Mouse (Mus musculus): Measurements from ENCODE around the gene Parpbp.
A peak's percentile ranks its signal among the peaks of the same experiment; 100 is the strongest.

The Parpbp gene

DNA sequence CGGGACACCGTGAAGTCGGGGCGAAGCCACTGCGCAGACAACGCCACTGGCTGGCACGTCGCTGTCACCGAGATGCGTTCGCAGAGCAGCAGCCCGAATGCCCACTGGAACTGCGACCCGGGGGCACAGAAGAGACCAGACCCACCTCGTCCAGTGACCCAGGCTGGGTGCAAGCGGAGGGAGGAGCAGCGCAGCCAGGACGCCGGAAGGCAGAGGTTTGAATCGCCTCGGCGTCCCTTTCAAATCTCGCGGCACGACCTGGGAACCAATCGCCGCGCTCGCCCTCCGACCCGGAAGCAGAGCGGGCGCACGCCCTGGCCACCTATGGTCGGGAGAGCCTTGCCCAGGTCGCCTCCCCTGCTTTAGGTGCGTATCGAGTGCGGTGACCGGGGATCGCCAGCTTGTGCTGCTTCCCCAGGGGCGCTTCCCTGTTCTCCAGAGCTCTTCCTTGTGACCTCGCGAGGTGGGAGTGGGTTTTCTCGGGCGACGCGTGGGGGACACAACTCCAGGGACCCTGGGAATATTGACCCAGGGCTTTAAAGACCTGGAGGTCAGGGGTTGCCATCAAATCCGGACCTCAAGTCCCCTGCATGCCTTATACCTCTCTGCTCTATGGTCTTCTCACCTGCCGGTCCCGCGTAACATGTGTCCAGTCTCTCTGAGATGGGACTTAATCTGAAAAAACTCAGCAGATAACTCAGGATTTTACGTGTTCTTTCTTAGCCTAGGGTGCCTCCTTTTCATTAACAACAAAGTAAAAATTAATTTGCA is at the start of gene Parpbp, which contains the start of gene Nup37:
Gene Parpbp, minus strand, starts transcription at position 235 of the 771 bp plus-strand sequence.
Gene Nup37, plus strand, starts transcription at position 286 of the 771 bp plus-strand sequence.
- DNase-seq: peak; percentile 93 to 94

GRCm38 (mm10) chr10:88167438-88168077 is 20.8 kb upstream of the Parpbp start:
- DNase-seq: no peak

DNA sequence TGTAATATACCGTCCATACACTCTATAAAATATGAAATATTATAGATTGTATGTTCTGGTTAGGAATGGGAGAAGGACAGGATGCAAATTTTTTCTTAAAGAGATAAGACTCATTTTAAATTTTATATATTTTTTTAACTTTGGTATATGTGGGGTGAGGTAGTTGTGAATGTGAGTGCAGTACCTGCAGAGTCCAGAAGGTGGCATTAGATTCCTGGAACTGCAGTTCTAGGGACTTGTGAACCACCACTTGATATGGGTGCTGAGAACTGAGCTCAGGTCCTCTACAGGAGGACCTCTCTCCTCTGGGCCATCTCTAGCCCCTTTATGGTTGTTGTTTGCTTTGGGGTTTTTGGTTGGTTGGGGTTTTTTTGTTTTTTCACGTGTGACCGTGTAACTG is 19.4 kb upstream of the Parpbp start:
- DNase-seq: peak in 1 of 2 experiments; percentile 11

- no peak for DNase-seq
Measured at GRCm38 (mm10) chr10:88162676-88163075, 15.9 kb upstream of the Parpbp start.

DNA sequence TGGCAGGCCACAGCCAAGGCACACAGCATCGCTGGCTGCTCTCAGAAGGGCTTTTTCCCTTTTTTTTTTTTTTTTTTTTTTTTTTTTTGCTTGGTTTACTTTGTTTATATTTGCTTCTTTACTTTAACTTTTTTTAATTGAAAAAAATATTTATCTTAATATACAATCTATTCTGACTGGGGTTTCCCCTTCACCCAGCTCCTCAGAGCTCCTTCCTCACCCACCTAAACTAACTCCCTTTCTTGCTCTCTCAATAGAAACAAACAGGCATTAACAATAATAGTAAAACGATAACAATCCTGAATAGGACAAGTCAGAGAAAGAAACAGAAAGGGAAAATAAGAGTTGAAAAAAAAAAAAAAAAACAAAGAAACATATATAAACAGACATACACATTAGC is 15.4 kb upstream of the Parpbp start:
- DNase-seq: no peak

- no peak for DNase-seq
Measured at GRCm38 (mm10) chr10:88151658-88152057, 4.9 kb upstream of the Parpbp start.

GRCm38 (mm10) chr10:88150381-88150780 is 3.6 kb upstream of the Parpbp start:
- DNase-seq: no peak

GRCm38 (mm10) chr10:88146187-88146586 is 554 bp downstream of the Parpbp start:
- DNase-seq: peak in 1 of 2 experiments; percentile 6

DNA sequence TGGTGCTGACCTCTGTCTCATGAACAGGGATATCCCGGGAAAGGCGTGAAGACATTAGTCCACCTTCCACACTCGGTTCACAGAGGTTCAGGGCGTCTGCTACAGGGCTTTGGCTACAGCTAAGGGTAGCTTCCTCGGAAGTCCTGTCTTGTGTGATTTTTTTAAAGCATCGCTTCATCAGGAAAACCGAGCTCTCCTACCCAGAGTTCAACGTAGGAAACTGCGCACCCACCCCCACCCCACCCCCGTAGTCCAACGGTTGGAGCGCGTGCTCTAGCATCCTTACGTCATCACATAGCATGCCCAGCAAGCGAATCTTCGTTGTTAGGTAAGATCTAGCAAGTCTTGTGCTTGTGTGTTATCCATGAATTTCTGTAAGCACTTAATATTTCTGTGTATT is 11.1 kb downstream of the Parpbp start:
- DNase-seq: no peak

GRCm38 (mm10) chr10:88119721-88120120 is 27.0 kb downstream of the Parpbp start:
- DNase-seq: peak; percentile 8 to 16

DNA sequence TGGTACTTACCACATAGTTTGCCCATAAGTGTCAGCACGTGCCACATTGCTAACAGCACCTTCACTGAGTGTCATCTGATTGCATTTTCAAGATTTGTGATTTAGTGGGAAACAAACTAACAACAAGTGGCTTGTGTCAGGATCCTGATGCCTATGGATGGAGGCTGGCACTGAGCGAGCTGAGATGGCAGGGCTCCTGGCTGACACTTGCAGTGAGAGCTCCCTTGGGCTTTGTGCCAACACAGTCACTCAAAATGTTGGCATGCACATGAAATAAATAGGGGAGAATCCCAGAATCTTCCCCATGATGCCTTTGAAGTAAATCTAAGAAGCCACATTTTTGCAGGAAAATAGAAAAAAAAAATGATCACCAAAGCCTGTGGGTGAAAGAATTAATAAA is 33.5 kb downstream of the Parpbp start:
- DNase-seq: peak; percentile 60 to 62

DNA sequence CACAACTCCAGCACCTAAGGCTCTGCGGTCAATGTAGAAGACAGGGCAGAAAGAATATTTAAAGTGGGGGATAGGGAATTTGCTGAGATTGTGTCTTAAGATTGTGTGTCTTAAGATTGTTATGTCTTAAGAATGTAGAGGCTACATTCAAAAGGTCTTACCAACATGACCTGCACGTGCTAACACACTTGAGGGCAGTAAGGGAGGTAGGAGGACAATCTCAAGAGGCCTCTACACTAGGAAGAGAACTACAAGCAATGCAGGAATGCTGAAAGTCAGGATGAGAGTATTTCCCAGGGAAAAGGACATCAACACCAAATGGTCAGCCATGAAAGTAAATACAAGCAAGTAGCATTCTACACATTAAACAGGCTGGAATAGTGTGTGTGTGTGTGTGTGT is 40.6 kb downstream of the Parpbp start:
- DNase-seq: no peak

- no peak for DNase-seq
Measured at GRCm38 (mm10) chr10:88090772-88091171, 56.0 kb downstream of the Parpbp start, which contains the start of gene Pmch. Gene Pmch (plus strand): TSS chr10:88091072.

DNA sequence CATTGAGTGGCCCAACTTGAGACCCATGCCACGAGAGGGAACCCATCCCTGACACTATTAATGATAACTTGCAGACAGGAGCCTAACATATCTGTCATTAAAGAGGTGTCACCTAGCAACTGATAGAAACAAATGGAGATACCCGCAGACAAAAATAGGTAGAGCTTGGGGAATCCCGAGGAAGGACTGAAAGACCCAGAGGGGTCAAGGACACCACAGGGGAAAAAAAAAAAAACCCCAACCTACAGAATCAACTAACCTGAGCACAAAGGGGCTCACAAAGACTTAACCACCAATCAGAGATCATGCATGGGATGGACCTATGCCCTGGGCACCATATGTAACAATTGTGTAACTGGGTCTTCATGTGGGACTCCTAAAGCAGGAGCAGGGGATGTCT is 79.4 kb downstream of the Parpbp start:
- no peak for DNase-seq

- DNase-seq: no peak
Measured at GRCm38 (mm10) chr10:88064872-88065271, 81.9 kb downstream of the Parpbp start.

GRCm38 (mm10) chr10:88063436-88063835 is 83.3 kb downstream of the Parpbp start:
- DNase-seq: no peak

DNA sequence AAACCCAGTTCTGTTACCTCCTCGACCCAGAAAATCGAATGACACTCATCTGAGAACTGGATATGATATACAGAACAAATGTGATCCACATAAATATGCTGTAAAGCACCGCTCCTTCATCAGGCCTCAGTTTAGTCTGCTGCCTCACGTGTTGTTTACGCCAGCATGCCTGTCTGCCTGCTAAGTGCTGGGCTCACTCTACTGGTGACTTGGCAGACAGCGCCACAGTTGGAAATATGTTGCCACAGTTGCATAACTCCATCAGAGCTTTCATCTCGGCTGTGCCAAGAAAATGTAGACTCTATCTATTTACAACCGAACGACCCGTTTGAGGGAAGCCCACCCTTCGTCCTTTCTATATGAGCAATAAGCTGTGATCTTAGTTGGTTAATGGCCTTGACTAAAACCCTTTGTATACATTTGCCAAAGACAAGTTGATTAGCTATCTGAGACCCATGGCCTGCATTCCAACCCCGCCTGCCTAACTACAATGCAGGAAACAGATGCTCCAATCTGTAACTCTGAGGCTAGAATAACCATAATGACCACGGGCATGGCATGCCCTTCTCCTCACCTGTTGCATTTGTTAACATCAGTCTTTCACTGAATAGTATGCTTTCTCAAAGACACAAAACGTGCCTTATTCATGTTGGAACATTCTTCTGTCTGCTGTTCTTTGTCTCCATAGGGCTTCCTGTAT is 89.6 kb downstream of the Parpbp start:
- peak; percentile 38 to 61 for DNase-seq

DNA sequence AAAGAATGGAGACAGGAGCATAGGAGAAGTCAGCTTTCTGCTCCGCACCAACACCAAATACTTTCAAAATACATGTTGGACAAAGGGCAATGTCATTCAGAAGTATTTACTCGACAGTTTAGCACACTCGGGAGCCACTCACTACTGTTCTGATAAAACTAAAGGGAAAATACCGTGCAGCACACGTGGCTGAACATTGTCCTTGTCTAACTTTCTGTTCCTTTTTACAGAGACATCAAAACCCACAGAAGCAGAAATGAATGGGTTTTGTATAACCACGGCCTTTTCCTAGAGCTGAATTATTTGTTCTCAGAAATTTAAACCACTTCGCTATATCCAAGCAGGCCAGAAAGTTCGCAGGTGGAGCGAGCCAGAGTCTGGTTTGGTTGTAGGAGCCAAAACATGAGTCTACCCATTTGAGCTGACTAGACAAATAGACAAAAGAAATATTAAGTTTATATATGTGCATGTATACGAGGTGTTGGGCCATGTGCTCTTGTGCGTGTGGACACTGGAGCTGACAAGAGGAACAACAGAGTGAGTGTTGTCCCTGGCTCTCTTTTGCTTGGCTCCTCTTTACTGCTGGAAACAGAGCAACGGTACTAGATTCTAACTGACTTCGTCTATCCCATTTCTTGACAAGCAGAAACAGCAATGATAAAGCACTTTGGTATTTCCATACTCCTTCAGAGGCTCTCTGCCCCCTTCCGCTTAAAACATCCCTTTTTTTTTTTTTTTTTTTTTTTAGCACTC is 92.3 kb downstream of the Parpbp start:
- no peak for DNase-seq

DNA sequence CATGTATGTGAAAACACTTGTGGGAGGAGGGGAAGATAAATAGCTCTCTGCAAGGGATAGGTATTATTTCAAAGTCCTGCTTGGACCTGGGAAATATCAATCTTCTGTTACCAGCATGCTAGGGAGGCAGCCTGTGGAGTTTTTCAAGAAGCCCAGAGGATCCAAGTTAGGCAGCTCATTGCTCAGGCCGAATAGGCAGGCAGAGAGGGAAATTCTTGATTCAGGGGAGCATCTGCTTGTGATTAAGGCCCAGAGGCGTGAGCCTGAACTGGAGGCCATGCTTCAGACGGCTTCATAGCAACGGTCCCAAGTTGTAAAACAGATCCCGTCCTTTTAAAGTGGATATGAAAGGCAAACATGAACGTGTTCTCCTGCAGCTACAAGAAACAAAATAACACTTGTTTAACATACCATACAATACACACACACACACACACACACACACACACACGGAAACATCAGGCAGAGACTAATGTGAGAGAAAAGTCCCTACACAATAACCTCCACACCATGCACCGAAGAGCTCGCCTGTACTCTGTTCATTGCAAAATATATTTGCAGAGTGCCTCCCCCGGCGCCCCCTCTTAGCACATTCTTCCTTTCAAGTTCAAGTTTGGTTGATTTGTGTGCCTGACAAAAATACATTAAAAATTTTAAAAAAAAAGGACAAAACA is 100.5 kb downstream of the Parpbp start:
- DNase-seq: no peak

DNA sequence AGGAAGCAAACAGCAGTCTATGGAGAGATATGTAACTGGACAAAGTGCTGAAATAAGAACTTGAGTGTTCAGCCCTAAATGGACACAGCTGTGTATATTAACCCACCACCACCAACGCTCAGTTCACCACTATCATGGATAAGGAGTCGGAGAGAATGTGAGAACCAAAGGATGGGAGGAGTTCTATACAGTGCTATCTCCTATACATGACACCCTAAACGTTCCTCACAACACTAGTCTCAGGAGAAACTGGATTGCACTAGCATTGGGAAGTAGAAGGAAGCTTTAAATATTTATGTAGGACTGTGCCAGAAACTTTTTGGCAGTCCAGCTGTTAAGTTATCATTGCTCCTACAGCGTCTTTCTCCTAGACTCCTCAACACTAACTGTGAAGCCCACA is 102.4 kb downstream of the Parpbp start:
- DNase-seq: no peak

Measured in cerebellum, postnatal 10 days (tissue).